Mouse (Mus musculus): ENCODE measurements around the gene Tmem204.

- TF ChIP-seq CTCF (IDR thresholded peaks at IDR 0.05): no peak
- TF ChIP-seq EP300 (IDR thresholded peaks at IDR 0.05): no peak; the same call in 1 of the 2 replicates
Measured at GRCm38 (mm10) chr17:25077771-25078372, 5.5 kb downstream of the Tmem204 start.

Data from lung, postnatal 0 days (tissue).